ENCODE assay signal across 15 mouse cellular contexts in genomic region chr5:132594796-132595195, GRCm38 (mm10). TPM values are rescaled to one million over a fixed set of nuclear protein-coding genes. Genes with fewer than 3 reads are reported as not detected.
A peak's percentile ranks its signal among the peaks of the same experiment; 100 is the strongest.
DNase-seq lines count a peak whose midpoint lies in the region; TF ChIP-seq lines count a peak whose summit lies in the region.
"Had no signal": no experiment of that assay in that cellular context is flagged by ENCODE, and none has a peak within 500 bp of the region (broad histone marks: within the 10 kb centered on the region; RNA-seq: fewer than 3 reads in every experiment).

No protein-coding gene starts in this region.

- no peak for TF ChIP-seq CTCF in kidney, adult 2 months (conservative IDR thresholded peaks at IDR 0.05; ENCODE audit: insufficient read depth, insufficient read length, low read depth, low read length)

- no peak overlapping the region for H3K4me3 ChIP-seq in kidney, adult 2 months (ENCODE audit: insufficient read depth, low read depth, low read length)
- H3K4me3 ChIP-seq: liver, embryonic 13.5 days had no signal

- no peaks in the 10 kb centered on the region for H3K27me3 ChIP-seq in kidney, adult 2 months (replicated peaks; ENCODE audit: control insufficient read depth, insufficient read depth, low read length)
- H3K27me3 ChIP-seq: liver, embryonic 13.5 days had no signal

- H3K4me1 ChIP-seq in kidney, adult 2 months (ENCODE audit: control insufficient read depth, insufficient read depth, low read length), result no peaks in the 10 kb centered on the region
- H3K4me1 ChIP-seq: liver, embryonic 13.5 days had no signal

- no peak overlapping the region for H3K27ac ChIP-seq in kidney, adult 2 months (ENCODE audit: insufficient read depth, low read depth, low read length)
- H3K27ac ChIP-seq: liver, embryonic 13.5 days had no signal

- TF ChIP-seq POLR2A in kidney, adult 2 months (IDR thresholded peaks at IDR 0.05; ENCODE audit: low read depth, low read length), result no peak

- peak; percentile 18 for DNase-seq in cerebellum, adult 9-10 months
- no peak for DNase-seq in cerebellum, adult 8-10 months
- DNase-seq in kidney, adult 2 months, result peak; percentile 2
- DNase-seq in kidney, postnatal 36 days, result no peak
- peak; percentile 3 for DNase-seq in urinary bladder, postnatal 14 days (ENCODE audit: low spot score)
- DNase-seq in urinary bladder, postnatal 4 days (ENCODE audit: low spot score in 2 of 2), result no peak
- no peak for DNase-seq in adrenal gland, postnatal 14 days
- no peak for DNase-seq in frontal cortex, postnatal 14 days (ENCODE audit: low spot score in 2 of 2)
- DNase-seq: gastrocnemius, postnatal 10 days; heart, postnatal 36 days; left cerebral cortex, postnatal 4 days; liver, embryonic 13.5 days; lung, postnatal 14 days; retina, postnatal 1 day; thymus, postnatal 14 days had no signal

- H3K36me3 ChIP-seq in kidney, adult 2 months (ENCODE audit: control insufficient read depth, insufficient read depth, low read length), result no peaks in the 10 kb centered on the region
- H3K36me3 ChIP-seq: liver, embryonic 13.5 days had no signal

- 35% methylated on average over 6 of the region's 6 CpGs for WGBS in kidney, adult 2 months

RNA-seq across cellular contexts. Expression of gene Auts2, which starts 51.7 kb away (rescaled TPM):
- 7.0 and 9.2 TPM in 2 replicates for polyA plus RNA-seq in kidney, adult 2 months (2012; rRNA removed)
- 38.2 and 50.8 TPM in 2 replicates for total RNA-seq in adrenal gland, postnatal 14 days (2021)

Comparison
In these comparisons a context has a peak if more than half of its experiments do, and no peak if none do; other contexts are left out.
1. DNase-seq: peak in cerebellum, adult 9-10 months (single experiment), kidney, adult 2 months (single experiment) and urinary bladder, postnatal 14 days (single experiment); none in cerebellum, adult 8-10 months (single experiment), kidney, postnatal 36 days (0 of 2), urinary bladder, postnatal 4 days (0 of 2), adrenal gland, postnatal 14 days (single experiment) and frontal cortex, postnatal 14 days (0 of 2).